Mouse (Mus musculus) bone marrow macrophage, adult 2 months (primary cell): ENCODE results near the gene Isg20.

Experiments used
- CTCF ChIP-seq: IDR thresholded peaks from 2 replicates; pipeline ENCODE4 v1.5.1; 2012; ENCODE audit warnings: low read depth, mild to moderate bottlenecking, low read length, moderate library complexity
- POLR2A ChIP-seq: IDR thresholded peaks from 2 replicates; pipeline ENCODE4 v1.6.1; 2012; ENCODE audit warnings: mild to moderate bottlenecking, low read depth, low read length, borderline replicate concordance

DNA sequence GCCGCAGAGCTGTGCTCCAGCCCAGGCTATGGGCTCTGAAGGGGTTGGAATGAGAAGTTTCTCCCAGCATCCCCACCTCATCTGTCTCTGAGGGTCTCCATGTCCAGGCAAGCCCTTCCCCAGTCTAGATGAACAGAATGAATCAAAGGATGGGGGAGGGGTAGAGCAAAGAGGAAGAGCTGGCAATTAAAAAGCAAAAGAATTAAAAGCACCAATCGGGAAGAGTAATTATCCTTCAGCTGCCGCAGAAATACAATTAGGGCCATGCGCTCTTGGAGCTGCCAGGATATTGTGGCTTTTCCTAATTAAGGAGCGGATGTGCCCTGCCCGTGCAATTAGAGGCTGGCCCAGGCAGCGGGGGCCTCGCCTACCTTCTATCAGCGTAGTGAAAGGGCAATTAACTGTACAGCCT lies 25.8 kb upstream of the Isg20 start:
- no peak for TF ChIP-seq POLR2A
- TF ChIP-seq CTCF: no peak
